Mouse (Mus musculus) right cerebral cortex, postnatal 14 days (tissue): Measurements from ENCODE around the gene Vgll2.
A peak's percentile ranks its signal among the peaks of the same experiment; 100 is the strongest.

Experiments
- DNase-seq: peaks from one replicate; pipeline ENCODE4 v3.0.0; 2022

Vgll2 gene

DNA sequence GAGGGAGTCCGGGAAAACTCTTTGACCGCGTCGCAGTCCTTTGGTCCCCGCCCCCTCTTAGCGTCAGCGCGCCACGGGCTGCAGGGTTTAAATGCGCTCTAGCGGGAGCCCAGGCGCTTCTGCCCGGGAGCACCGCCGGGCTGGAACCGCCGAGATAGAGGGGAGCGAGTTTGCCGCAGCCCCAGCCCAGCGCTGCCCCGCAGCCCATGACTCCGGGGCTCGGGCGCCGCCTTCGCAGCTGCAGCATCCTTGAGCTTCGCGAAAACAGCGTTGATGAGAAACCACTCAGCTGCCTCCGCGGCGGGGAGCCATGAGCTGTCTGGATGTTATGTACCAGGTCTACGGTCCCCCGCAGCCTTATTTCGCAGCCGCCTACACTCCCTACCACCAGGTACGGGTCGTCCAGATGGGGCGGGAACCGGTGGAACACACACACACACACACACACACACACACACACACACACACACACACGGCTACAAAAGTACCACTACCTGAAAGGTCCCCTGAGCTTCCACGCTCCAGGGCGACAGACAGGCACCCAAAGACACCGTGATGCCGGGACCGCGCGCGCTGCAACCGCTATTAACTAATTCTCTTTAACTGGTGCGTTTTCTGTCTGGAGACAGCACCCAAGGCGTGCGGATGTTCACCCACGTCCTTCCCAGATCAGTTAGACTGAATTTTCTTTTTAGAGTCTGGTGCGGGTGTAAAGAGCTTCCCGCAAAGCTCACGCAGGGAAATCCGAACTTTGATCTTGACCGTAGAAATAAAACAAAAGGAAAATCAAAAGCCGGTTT, at the start of gene Vgll2:
Gene Vgll2 (plus strand): TSS at position 90 of the 800 bp plus-strand sequence.
- peak; percentile 20 for DNase-seq

DNA sequence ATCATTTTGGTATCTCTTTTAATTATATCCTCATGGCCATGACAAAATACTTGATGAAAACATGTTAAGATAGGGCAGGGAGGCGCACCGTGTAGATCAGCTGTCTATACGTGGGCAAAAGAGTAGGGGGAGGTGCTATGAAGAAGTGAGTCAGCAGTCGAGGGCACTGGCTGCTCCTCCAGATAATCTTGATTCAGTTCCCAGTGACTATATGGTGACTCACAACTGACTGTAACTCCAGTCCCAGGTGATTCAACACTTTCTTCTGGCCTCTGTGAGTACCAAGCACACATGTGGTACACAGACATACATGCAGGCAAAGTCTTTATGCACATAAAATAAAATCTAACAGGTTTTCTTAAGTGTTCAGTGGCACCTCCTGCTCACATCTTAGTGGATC, 47.2 kb upstream of the Vgll2 start:
- no peak for DNase-seq

GRCm38 (mm10) chr10:51975587-51975986, 46.7 kb upstream of the Vgll2 start:
- DNase-seq: no peak

GRCm38 (mm10) chr10:51981651-51982050, 40.7 kb upstream of the Vgll2 start:
- DNase-seq: no peak

GRCm38 (mm10) chr10:51982395-51982794, 39.9 kb upstream of the Vgll2 start:
- no peak for DNase-seq

GRCm38 (mm10) chr10:52018471-52018870, 3.8 kb upstream of the Vgll2 start:
- no peak for DNase-seq

DNA sequence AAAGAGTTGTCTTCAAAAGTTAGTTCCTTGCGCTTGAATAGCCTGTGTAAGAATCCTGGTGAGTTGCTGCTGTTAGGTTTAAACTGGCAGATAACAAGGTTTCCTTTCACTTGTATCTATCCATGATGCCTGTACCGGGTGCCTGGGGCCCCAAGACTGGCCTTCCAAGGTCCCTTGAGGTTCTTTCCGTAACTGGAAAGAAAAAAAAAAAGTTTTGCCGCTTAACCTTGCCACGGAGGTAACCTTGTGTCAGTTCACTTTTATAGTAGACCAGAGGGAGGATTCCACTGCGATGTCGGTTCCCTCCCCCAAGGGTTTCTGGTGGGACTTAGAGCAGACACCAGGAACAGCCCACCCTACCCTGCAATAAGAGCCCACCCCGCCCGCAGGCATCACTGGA, 1.1 kb upstream of the Vgll2 start:
- DNase-seq: no peak

DNA sequence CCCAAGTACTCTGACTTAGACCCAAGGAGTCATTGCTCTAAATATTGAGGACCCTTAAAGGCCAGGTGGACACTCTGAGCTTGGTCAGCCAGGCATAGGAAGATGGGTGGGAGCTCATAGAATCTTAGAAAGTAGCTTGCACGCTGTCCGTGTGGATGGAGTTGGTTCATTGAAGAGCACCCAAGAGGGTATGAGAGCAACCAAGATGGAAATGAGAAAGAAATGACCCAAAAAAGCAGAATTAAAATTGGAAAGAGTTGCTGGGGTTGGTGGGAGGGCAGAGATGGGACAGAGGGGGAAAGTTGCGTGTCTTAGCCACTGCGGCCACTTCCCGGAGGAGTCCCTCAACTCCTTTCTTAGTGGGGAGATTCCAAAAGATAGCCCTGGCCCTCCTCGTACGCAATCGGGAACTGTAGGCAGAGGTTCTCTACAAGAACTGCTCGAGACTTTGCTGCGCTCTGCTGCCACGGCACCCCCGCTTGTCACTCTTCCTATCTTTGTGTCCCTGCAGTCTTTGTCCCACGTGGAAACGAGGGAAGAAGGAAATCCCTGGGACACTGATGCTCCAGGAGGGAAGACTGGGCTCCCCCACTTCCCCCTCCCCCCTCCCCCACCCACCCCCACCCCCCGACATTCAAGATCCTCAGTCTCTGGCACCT, 437 bp upstream of the Vgll2 start:
- DNase-seq: no peak

DNA sequence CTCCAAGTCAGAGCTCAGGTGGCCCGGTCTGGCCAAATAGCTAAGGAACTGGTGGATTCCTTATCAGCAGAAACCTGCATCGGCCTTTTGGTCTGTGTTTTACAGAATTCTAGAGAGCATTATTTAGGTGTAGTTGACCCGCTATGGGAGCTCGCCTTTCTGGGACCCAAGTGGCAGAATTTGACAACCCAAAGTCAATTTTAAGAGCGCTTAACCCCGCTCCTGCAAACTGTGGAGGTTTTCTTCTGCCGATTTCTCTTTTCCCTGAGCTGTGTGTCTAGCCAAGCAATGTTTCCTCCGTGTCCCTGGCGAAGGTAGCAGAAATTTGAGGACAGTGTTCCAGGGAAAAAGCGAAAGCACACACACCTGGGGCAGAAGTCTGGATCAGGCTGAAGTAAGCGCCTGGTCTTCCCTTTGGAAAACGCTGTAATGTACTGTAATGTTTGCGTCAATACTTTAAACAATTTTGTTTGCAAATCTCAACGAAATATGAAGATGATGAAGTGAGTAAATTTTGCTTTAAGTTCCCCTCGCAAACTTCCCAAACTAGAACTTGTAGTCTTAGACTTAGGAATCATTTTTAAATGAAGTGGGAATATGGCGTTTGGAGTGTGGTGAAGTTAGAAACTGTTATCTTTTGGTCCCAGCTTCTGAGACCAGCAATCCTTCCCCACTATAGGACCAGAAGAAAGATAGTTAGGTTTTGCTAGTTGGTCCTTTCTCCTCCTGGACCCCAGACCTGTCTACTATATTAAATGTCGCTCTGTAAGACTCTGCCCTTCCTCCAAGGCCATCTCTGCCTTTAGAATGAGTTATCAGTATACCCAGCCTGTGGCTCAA, 1.1 kb downstream of the Vgll2 start:
- no peak for DNase-seq

- DNase-seq: no peak
These were observed 1.7 kb downstream of the Vgll2 start for GRCm38 (mm10) chr10:52024053-52024410.

GRCm38 (mm10) chr10:52025291-52025690, 3.0 kb downstream of the Vgll2 start:
- DNase-seq: no peak

DNA sequence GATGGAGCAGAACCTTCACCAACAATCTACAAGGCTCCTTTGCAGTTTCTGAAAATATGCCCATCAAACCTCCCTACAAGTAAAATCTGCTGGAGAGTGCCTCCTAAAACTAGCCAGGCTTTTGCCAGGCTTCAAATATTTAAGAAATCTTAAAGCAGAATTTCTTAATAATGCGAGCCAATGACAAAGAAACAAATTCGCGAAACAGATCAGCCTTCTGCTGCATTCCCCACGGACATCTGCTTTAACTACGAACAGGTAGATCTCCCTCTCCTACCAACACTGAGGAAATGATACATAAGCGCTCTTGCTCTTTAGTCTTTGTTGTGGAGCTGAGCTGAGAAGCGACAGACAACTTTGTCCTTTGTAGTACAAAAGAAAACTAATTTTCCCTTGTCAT, 3.5 kb downstream of the Vgll2 start:
- no peak for DNase-seq

- peak; percentile 8 for DNase-seq
These were observed 5.1 kb downstream of the Vgll2 start for GRCm38 (mm10) chr10:52027161-52028035.

- no peak for DNase-seq
These were observed 6.5 kb downstream of the Vgll2 start for GRCm38 (mm10) chr10:52028561-52029370.

- DNase-seq: no peak
These were observed 7.2 kb downstream of the Vgll2 start for GRCm38 (mm10) chr10:52029421-52030080.

DNA sequence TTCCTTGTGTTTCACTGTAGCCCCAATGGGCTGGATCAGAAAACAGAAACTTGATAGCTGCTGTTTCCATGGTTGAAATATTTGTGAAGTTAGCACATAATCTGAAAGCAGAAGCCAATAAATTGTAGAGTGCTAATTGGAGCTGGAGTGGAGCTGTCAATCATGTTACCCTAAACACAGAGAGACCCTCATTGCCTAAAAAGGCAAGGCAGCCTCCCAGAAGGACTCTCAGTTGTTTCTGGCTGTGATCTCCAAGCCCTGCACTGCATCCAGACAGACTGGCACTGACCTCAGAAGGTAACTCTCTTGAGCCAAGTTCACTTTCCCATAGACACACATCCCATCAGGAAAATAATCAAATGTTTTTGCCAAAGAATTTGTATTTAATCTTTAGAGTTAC, 11.4 kb downstream of the Vgll2 start:
- DNase-seq: no peak

- DNase-seq: no peak
These were observed 17.1 kb downstream of the Vgll2 start for GRCm38 (mm10) chr10:52039392-52039791.

GRCm38 (mm10) chr10:52043086-52043485, 20.8 kb downstream of the Vgll2 start:
- DNase-seq: no peak

DNA sequence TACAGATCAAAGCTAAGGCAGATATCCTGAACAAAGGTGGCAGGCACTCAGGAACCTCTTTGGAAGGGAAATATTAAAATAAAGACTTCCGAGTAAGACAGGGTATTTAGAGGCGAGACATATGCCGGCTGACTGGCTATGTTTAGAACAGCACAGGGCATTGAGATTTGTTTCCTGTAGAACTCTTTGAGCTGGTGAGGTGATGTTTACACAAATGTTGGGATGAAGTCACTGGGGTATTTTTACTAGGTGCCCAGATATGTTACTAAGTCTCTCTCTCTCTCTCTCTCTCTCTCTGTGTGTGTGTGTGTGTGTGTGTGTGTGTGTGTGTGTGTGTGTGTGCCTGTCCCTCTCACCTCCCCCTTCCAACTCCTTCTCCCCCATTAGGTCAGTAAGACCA, 26.0 kb downstream of the Vgll2 start:
- no peak for DNase-seq

DNA sequence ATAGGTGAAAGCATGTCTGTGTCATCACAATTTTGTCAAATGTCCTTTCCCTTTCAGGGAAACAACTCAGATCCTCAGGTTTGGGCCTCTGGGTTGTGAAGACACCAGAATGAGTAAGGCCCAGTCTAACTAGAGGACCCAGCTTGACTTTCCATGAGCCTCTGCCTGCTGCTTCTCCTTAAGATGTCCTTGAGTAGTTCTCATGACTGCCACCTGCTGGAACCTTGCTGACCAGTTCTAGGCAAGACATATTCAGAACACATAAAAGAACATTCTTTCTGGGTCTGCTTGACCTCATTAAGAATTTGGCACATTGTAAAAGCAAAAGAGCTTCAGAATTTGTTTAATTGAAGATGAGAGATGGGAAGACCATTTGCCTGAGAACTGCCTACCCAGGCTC, 50.2 kb downstream of the Vgll2 start:
- peak; percentile 58 for DNase-seq
